Comparison of ENCODE assay signal across 8 mouse cellular contexts in genomic region chr10:122802218-122802617, GRCm38 (mm10).
DNase-seq lines count a peak whose midpoint lies in the region; ATAC-seq lines count a peak whose summit lies in the region.

No protein-coding gene starts in this region.

- DNase-seq in spleen, postnatal 4 days (ENCODE audit: low spot score in 2 of 2) = peak; percentile 25 to 70
- DNase-seq in spleen, postnatal 14 days (ENCODE audit: low spot score in 2 of 2) = no peak
- DNase-seq in liver, embryonic 11.5 days (ENCODE audit: low spot score) = no peak
- peak; percentile 52 to 60 for DNase-seq in thymus, postnatal 10 days (ENCODE audit: low spot score in 2 of 2)
- no peak for DNase-seq in urinary bladder, postnatal 25 days (ENCODE audit: low spot score)
- no peak for DNase-seq in layer of hippocampus, adult 11-12 months (ENCODE audit: low spot score)

- peak overlapping the region; percentile 38 for H3K4me3 ChIP-seq in erythroblast, embryonic 14.5 days (replicated peaks)
- H3K4me3 ChIP-seq in liver, embryonic 11.5 days (ENCODE audit: low read depth, low read length) = peak overlapping the region; percentile 33

- peak overlapping the region; percentile 76 for H3K4me2 ChIP-seq in liver, embryonic 11.5 days

- WGBS in liver, embryonic 11.5 days = 25% methylated on average over 30 of the region's 30 CpGs

- H3K27ac ChIP-seq in liver, embryonic 11.5 days (ENCODE audit: low read depth, low read length) = no peak overlapping the region

- ATAC-seq in erythroblast, adult 5-6 weeks (replicated peaks; ENCODE audit: low FRiP score, poor library complexity, severe bottlenecking) = no peak
- ATAC-seq in liver, embryonic 11.5 days (replicated peaks; ENCODE audit: low FRiP score) = 0 out of 2 replicates have a peak, but pooled peaks have one; percentile 24

- peaks cover 6% of the 10 kb centered on the region for H3K9me3 ChIP-seq in erythroblast, embryonic 14.5 days (ENCODE audit: control insufficient read depth, low read length)
- H3K9me3 ChIP-seq in liver, embryonic 11.5 days (ENCODE audit: control insufficient read depth, low read length) = no peaks in the 10 kb centered on the region

- no peaks in the 10 kb centered on the region for H3K36me3 ChIP-seq in erythroblast, embryonic 14.5 days (ENCODE audit: control insufficient read depth)
- H3K36me3 ChIP-seq in liver, embryonic 11.5 days (ENCODE audit: control insufficient read depth, insufficient read depth, low read length) = no peaks in the 10 kb centered on the region

- H3K9ac ChIP-seq in liver, embryonic 11.5 days (ENCODE audit: low read depth, low read length) = peak overlapping the region; percentile 36; the same call in 1 of the 2 replicates

- peaks cover 5% of the 10 kb centered on the region for H3K4me1 ChIP-seq in erythroblast, embryonic 14.5 days (ENCODE audit: control insufficient read depth)
- 0 out of 2 replicates have a peak, but pooled peaks cover 4% of the 10 kb centered on the region for H3K4me1 ChIP-seq in liver, embryonic 11.5 days (replicated peaks; ENCODE audit: control insufficient read depth, insufficient read depth, low read length)

- peaks cover 3% of the 10 kb centered on the region for H3K27me3 ChIP-seq in erythroblast, embryonic 14.5 days (ENCODE audit: control insufficient read depth)
- H3K27me3 ChIP-seq in liver, embryonic 11.5 days (replicated peaks; ENCODE audit: control insufficient read depth, insufficient read depth, low read length) = no peaks in the 10 kb centered on the region

Comparison
In these comparisons a context has a peak if more than half of its experiments do, and no peak if none do; other contexts are left out.
1. DNase-seq: peak in spleen, postnatal 4 days (2 of 2) and thymus, postnatal 10 days (2 of 2); none in spleen, postnatal 14 days (0 of 2), liver, embryonic 11.5 days (single experiment), urinary bladder, postnatal 25 days (single experiment) and layer of hippocampus, adult 11-12 months (single experiment).